Mouse (Mus musculus) stomach, embryonic 15.5 days (tissue): ENCODE measurements around the gene Dlat. TPM values are rescaled to one million over a fixed set of nuclear protein-coding genes. Genes with fewer than 3 reads are reported as not detected.
"Not testable (repeated sequence)": the region's sequence is repeated elsewhere in the genome, so short reads cannot be mapped to it uniquely, and the experiment has no call there.

ENCODE experiments used
- ATAC-seq: fragments of 200-750 bp; cut with Nextera tagmentation; 2 replicates; pipeline ENCODE4 v1.8.0; 2017; ENCODE audit warnings: low read depth, moderate number of reproducible peaks, moderate TSS enrichment; ENCODE audit not compliant: insufficient read depth, low FRiP score
- H3K27ac ChIP-seq: fragments of 300-500 bp; sonication (generic); 2 replicates; pipeline ENCODE4 v1.5.1; 2015; ENCODE audit warnings: mild to moderate bottlenecking, inconsistent platforms
- H3K27me3 ChIP-seq: fragments of 300-500 bp; sonication (generic); replicated peaks from 2 replicates; pipeline ENCODE4 v1.6.1; 2015; ENCODE audit warnings: inconsistent platforms
- H3K36me3 ChIP-seq: fragments of 300-500 bp; sonication (generic); 2 replicates; pipeline ENCODE4 v1.6.1; 2015; ENCODE audit warnings: inconsistent platforms
- H3K4me1 ChIP-seq: fragments of 300-500 bp; sonication (generic); 2 replicates; pipeline ENCODE4 v1.6.1; 2015; ENCODE audit warnings: inconsistent platforms
- H3K4me2 ChIP-seq: fragments of 300-500 bp; sonication (generic); 2 replicates; pipeline ENCODE4 v1.6.1; 2015; ENCODE audit warnings: mild to moderate bottlenecking, inconsistent platforms
- H3K4me3 ChIP-seq: fragments of 300-500 bp; sonication (generic); replicated peaks from 2 replicates; pipeline ENCODE4 v1.5.1; 2015; ENCODE audit warnings: inconsistent platforms
- H3K9ac ChIP-seq: fragments of 300-500 bp; sonication (generic); 2 replicates; pipeline ENCODE4 v1.6.1; 2015; ENCODE audit warnings: inconsistent platforms
- H3K9me3 ChIP-seq: fragments of 300-500 bp; sonication (generic); 2 replicates; pipeline ENCODE4 v1.6.1; 2016; ENCODE audit warnings: inconsistent platforms
- WGBS: fragments of 180-500 bp; shearing (Covaris S2); methylation state at CpG from one replicate; pipeline ENCODE4 v1.1.7; 2015; 5-methylcytosine and 5-hydroxymethylcytosine counted together
- polyA plus RNA-seq: library from polyadenylated mRNA; unstranded; fragments of >200 nt; fragmentation: Nextera tagmentation; extraction: Ambion mirVana; gene quantifications from 2 replicates; pipeline ENCODE4 v1.2.1, GENCODE M21; 2015

Dlat gene
- polyA plus RNA-seq, 1 experiment from 2014 or later: 42.9 TPM

DNA sequence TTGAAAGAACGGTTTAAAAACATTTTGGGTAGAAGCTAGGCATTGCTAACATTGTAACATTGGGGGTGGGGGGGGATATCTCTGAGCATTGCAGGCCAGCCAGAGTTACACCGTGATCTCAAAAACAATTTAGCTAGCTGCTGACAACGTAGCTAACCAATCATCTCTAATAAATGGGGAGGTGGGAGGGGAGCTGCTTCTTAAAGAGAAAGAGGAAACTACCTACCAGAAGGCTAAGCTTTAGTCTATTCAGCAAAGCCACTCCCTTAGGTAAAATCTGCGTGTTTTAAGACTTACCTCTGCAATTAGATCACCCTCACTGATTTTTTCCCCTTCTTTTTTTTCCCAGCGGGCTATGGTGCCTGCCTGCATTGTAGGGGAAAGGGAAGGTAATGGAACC lies 1.2 kb downstream of the Dlat start:
- Histone ChIP-seq H3K4me3 (peak overlapping the region; percentile 85), H3K27ac (peak overlapping the region; percentile 16; the same call in 1 of the 2 replicates), H3K36me3 (0 out of 2 replicates have a peak, but pooled peaks cover 5% of the 10 kb centered on the region), H3K27me3 (no peaks in the 10 kb centered on the region), H3K4me1 (peaks cover 8% of the 10 kb centered on the region), H3K9me3 (no peaks in the 10 kb centered on the region), H3K4me2 (peak overlapping the region; percentile 67), H3K9ac (peak overlapping the region; percentile 80; the same call in 1 of the 2 replicates)
- no peak for ATAC-seq
- WGBS: 14% methylated on average over 5 of the region's 5 CpGs

DNA sequence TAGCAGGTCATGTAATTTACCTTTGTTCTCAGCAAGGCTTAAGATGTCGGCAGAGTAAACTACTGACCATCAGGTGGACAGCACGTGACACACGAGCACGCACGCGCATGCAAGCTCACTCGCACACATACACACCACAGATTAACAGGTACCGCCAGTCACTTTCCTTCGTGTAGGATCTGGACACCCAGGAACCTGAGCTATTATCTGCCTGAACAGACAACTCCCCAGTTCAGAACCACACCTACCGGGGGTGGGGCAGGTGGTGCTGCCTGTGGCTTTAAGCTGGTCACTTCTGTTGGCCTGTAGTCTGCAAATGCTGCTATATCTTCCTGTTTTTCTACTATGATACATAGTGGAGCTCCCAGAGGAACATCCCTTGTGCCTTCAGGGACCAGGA lies 9.1 kb downstream of the Dlat start:
- H3K9ac ChIP-seq: no peak overlapping the region
- H3K4me2 ChIP-seq: no peak overlapping the region
- 90% methylated on average over 10 of the region's 10 CpGs for WGBS
- H3K27ac ChIP-seq: no peak overlapping the region
- H3K4me3 ChIP-seq: no peak overlapping the region
- no peaks in the 10 kb centered on the region for H3K9me3 ChIP-seq
- no peaks in the 10 kb centered on the region for H3K4me1 ChIP-seq
- no peaks in the 10 kb centered on the region for H3K27me3 ChIP-seq
- H3K36me3 ChIP-seq: peaks cover 38% of the 10 kb centered on the region
- no peak for ATAC-seq

GRCm38 (mm10) chr9:50646826-50647370 lies 12.7 kb downstream of the Dlat start:
- no peak overlapping the region for H3K4me2 ChIP-seq
- peaks cover 44% of the 10 kb centered on the region for H3K36me3 ChIP-seq
- no peak overlapping the region for H3K27ac ChIP-seq
- WGBS: 78% methylated on average over 10 of the region's 10 CpGs
- H3K4me3 ChIP-seq: no peak overlapping the region
- no peaks in the 10 kb centered on the region for H3K9me3 ChIP-seq
- H3K9ac ChIP-seq: no peak overlapping the region
- H3K27me3 ChIP-seq: no peaks in the 10 kb centered on the region
- ATAC-seq: no peak
- no peaks in the 10 kb centered on the region for H3K4me1 ChIP-seq

DNA sequence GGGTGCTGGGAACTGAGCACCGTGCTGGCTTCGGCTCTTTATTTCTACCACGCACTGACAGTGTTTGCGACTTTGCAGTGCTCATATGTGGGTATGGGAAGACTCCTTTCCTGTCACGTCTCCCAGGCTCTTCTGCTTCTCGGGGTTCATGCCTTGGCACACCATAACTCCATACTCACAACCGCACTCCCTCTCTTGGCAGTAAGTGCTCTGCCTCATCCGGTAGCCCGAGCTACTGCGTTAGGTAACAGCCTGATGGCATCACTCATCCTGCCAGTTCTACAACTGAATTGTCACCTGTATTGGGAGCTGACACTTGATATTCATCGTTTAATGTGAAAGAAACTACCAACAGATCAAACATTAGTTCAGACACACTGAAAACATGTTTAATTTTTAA lies 25.3 kb downstream of the Dlat start:
- no peak for ATAC-seq
- Histone ChIP-seq H3K36me3 (peaks cover 7% of the 10 kb centered on the region; the same call in 1 of the 2 replicates), H3K9me3 (no peaks in the 10 kb centered on the region), H3K27me3 (no peaks in the 10 kb centered on the region), H3K4me3 (no peak overlapping the region), H3K9ac (no peak overlapping the region), H3K4me2 (no peak overlapping the region), H3K4me1 (no peaks in the 10 kb centered on the region), H3K27ac (no peak overlapping the region)
- 91% methylated on average over 11 of the region's 11 CpGs for WGBS

DNA sequence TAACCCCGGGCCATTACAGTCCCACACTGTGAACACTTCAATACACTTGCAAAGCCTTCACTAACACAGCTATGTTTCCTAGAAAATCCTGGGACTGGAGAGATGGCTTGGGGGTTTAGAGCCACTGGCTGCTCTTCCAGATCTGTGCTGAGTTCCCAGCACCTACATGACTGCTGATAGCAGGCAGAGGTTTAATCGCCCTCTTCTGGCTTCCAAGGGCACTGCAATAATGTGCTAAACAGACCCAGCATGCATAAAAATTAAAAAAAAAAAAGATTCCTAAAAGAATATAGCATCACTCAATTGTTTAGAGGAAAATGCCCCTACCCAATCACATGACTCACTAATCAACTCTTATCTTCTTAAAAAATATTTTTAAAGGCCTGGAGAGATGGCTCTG lies 26.5 kb downstream of the Dlat start:
- H3K36me3 ChIP-seq: peaks cover 7% of the 10 kb centered on the region; the same call in 1 of the 2 replicates
- no peaks in the 10 kb centered on the region for H3K4me1 ChIP-seq
- no peak overlapping the region for H3K4me2 ChIP-seq
- no peak overlapping the region for H3K27ac ChIP-seq
- no peaks in the 10 kb centered on the region for H3K27me3 ChIP-seq
- 61% methylated on average over 2 of the region's 2 CpGs for WGBS
- H3K9me3 ChIP-seq: no peaks in the 10 kb centered on the region
- ATAC-seq: no peak
- no peak overlapping the region for H3K9ac ChIP-seq
- H3K4me3 ChIP-seq: no peak overlapping the region

GRCm38 (mm10) chr9:50632016-50632688 lies 27.4 kb downstream of the Dlat start:
- H3K4me1 ChIP-seq: no peaks in the 10 kb centered on the region
- H3K4me2 ChIP-seq: no peak overlapping the region
- no peaks in the 10 kb centered on the region for H3K27me3 ChIP-seq
- 84% methylated on average over 6 of the region's 6 CpGs for WGBS
- H3K4me3 ChIP-seq: no peak overlapping the region
- H3K9ac ChIP-seq: no peak overlapping the region
- no peak overlapping the region for H3K27ac ChIP-seq
- H3K9me3 ChIP-seq: no peaks in the 10 kb centered on the region
- H3K36me3 ChIP-seq: peaks cover 7% of the 10 kb centered on the region; the same call in 1 of the 2 replicates
- no peak for ATAC-seq

- not testable (repeated sequence) for H3K4me1 ChIP-seq, ATAC-seq, H3K9ac ChIP-seq, H3K4me3 ChIP-seq, H3K27ac ChIP-seq, H3K36me3 ChIP-seq, H3K27me3 ChIP-seq, H3K4me2 ChIP-seq, H3K9me3 ChIP-seq
- WGBS: 90% methylated on average over 6 of the region's 8 CpGs
These were observed 28.7 kb downstream of the Dlat start for GRCm38 (mm10) chr9:50630903-50631302.

DNA sequence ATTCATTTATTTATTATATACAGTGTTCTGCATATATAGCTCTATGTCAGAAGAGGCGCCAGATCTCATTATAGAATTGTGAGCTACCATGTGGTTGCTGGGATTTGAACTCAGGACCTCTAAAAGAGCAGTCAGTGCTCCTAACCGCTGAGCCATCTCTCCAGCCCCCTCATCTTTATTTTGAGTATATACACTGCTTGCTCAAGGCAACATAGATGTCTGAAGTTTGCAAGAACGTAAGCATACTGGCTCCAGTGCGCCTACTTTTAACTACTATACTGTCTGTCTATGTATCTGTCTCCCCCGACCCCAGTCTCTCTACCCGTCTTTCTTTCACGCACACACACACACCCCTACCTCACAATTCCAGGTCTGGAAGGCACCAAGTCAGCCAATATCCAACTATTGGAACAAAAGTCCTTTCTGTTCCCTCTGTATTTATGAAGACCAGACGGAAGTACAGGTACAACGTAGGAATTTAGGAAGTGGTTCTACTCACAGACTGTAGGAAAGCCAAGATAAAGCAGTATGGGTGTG lies 41.7 kb downstream of the Dlat start:
- Histone ChIP-seq H3K4me2 (peak overlapping the region; percentile 66), H3K36me3 (peaks cover 14% of the 10 kb centered on the region), H3K27me3 (no peaks in the 10 kb centered on the region), H3K4me3 (peak overlapping the region; percentile 84), H3K9me3 (no peaks in the 10 kb centered on the region), H3K9ac (no peak overlapping the region), H3K4me1 (no peaks in the 10 kb centered on the region), H3K27ac (no peak overlapping the region)
- ATAC-seq: no peak
- 56% methylated on average over 9 of the region's 9 CpGs for WGBS

DNA sequence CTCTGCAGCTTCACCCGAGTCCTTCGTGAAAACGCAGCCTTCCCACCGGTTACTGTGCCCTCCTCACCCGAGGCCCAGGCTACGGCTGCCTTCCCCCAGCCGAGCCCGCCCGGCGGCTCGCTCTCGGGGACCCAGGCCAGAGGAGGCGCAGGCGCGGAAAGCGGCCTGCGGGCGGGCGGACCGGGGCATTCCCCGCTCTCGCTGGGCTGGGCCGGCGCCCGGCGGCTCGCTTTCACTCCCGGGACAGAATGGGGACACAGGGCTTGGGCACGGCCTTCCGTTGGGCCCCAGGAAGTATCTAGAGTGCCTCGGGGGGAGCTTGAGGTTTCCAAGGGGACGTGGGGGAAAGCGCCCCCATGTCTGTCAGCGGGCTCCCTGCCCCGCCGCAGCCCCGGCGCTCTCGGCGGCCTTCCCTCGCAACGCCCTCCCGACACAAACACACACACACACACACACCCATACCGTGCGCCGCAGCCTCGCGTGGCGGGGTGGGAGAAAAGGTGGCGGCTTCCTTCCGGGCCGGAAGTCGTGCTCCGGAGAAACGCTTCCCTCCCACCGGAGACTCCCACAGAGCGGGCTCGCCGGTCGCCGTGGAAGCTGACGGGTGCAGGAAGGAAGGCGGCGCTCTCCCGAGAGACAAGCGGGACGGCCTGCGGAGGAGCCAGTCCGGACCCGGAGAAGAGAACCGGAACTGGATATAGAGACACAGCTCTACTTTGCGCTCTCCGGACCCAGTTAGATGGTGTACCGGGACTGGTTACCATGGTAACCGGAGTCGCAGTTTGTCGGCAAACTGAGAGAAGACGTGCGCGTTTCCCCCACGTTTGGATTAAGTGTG lies 42.6 kb downstream of the Dlat start, which contains the start of the genes Pih1d2 and Nkapd1:
Gene Pih1d2, plus strand, starts transcription at position 556 of the 838 bp plus-strand sequence.
Gene Nkapd1, minus strand, starts transcription at position 699 of the 838 bp plus-strand sequence.
- Histone ChIP-seq H3K9me3 (no peaks in the 10 kb centered on the region), H3K4me3 (peak within 1 kb of the TSS; percentile 84), H3K27ac (peak within 1 kb of the TSS; percentile 93), H3K4me1 (no peaks in the 10 kb centered on the region), H3K4me2 (peak within 1 kb of the TSS; percentile 66), H3K36me3 (peaks cover 15% of the 10 kb centered on the region), H3K27me3 (no peaks in the 10 kb centered on the region), H3K9ac (peak within 1 kb of the TSS; percentile 80)
- ATAC-seq: peak; percentile 92
- WGBS: 0% methylated on average over 73 of the region's 81 CpGs

- peak overlapping the region; percentile 66 for H3K4me2 ChIP-seq
- no peak for ATAC-seq
- WGBS: 36% methylated on average over 11 of the region's 11 CpGs
- no peaks in the 10 kb centered on the region for H3K27me3 ChIP-seq
- no peaks in the 10 kb centered on the region for H3K9me3 ChIP-seq
- peak overlapping the region; percentile 80 for H3K9ac ChIP-seq
- peak overlapping the region; percentile 93; the same call in 1 of the 2 replicates for H3K27ac ChIP-seq
- H3K4me3 ChIP-seq: peak overlapping the region; percentile 84
- H3K4me1 ChIP-seq: no peaks in the 10 kb centered on the region
- H3K36me3 ChIP-seq: peaks cover 15% of the 10 kb centered on the region
These were observed 43.4 kb downstream of the Dlat start for GRCm38 (mm10) chr9:50616161-50616560.

DNA sequence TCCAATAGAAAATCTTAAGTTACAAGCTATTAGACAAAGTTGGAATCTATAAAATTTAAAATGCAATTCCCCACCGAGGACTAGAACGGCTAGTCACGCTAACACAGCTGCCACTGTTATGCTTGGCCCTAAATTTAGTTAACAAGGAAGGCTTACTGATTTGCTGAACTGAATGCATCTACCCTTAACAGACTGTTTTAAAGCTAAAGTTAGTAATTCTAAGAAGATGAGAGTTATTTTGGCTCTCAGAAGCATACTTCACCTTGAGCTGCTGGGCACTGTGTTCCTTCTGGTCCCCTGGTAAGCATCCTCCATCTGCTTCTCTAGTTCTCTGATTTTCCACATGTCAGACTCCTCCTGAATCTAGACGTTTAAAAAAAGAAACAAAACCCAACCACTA lies 47.5 kb downstream of the Dlat start:
- Histone ChIP-seq H3K36me3 (peaks cover 22% of the 10 kb centered on the region), H3K4me2 (no peak overlapping the region), H3K4me1 (no peaks in the 10 kb centered on the region), H3K9ac (no peak overlapping the region), H3K27me3 (no peaks in the 10 kb centered on the region), H3K27ac (no peak overlapping the region), H3K9me3 (no peaks in the 10 kb centered on the region), H3K4me3 (no peak overlapping the region)
- 86% methylated on average over 4 of the region's 4 CpGs for WGBS
- no peak for ATAC-seq
